8 mouse cellular contexts compared by ENCODE assay signal in genomic region chr11:119393483-119393804, GRCm38 (mm10). TPM values are rescaled to one million over a fixed set of nuclear protein-coding genes. Genes with fewer than 3 reads are reported as not detected.
DNase-seq lines count a peak whose midpoint lies in the region; ATAC-seq and TF ChIP-seq lines count a peak whose summit lies in the region.

No protein-coding gene starts in this region.

- DNase-seq in heart, adult 9 months (ENCODE audit: low spot score in 2 of 2), result no peak
- peak; percentile 35 for DNase-seq in G1E (ENCODE audit: low spot score)
- no peak for DNase-seq in midbrain, embryonic 10.5 days (ENCODE audit: low spot score)
- DNase-seq in cerebellum, postnatal 36 days, result no peak
- DNase-seq in retina, postnatal 1 day, result no peak
- DNase-seq in layer of hippocampus, adult 18-20 months (ENCODE audit: low spot score in 2 of 2), result no peak

- no peaks in the 10 kb centered on the region for H3K36me3 ChIP-seq in heart, embryonic 16.5 days (ENCODE audit: control insufficient read depth, insufficient read depth)
- H3K36me3 ChIP-seq in G1E (replicated peaks), result peaks cover 30% of the 10 kb centered on the region
- H3K36me3 ChIP-seq in forebrain, embryonic 16.5 days (ENCODE audit: control insufficient read depth, insufficient read depth), result no peaks in the 10 kb centered on the region
- no peaks in the 10 kb centered on the region for H3K36me3 ChIP-seq in midbrain, embryonic 10.5 days

- no peaks in the 10 kb centered on the region for H3K27me3 ChIP-seq in heart, embryonic 16.5 days (ENCODE audit: control insufficient read depth, insufficient read depth, low read length)
- peaks cover 25% of the 10 kb centered on the region for H3K27me3 ChIP-seq in G1E (ENCODE audit: insufficient read depth, low read length)
- H3K27me3 ChIP-seq in forebrain, embryonic 16.5 days (replicated peaks; ENCODE audit: control insufficient read depth, insufficient read depth, low read length), result peaks cover 38% of the 10 kb centered on the region
- peaks cover 93% of the 10 kb centered on the region for H3K27me3 ChIP-seq in midbrain, embryonic 10.5 days (ENCODE audit: low read depth, poor library complexity, severe bottlenecking)

- no peak for ATAC-seq in heart, embryonic 16.5 days (replicated peaks; ENCODE audit: extremely low read depth, insufficient read depth, low FRiP score)
- no peak for ATAC-seq in G1E (ENCODE audit: extremely low read depth, insufficient number of reproducible peaks, low FRiP score, poor library complexity, severe bottlenecking)
- no peak for ATAC-seq in forebrain, embryonic 16.5 days

- peaks cover 30% of the 10 kb centered on the region for H3K4me1 ChIP-seq in heart, embryonic 16.5 days (ENCODE audit: control insufficient read depth, insufficient read depth, low read length)
- peaks cover 63% of the 10 kb centered on the region for H3K4me1 ChIP-seq in G1E (ENCODE audit: insufficient read depth, low read depth, low read length)
- peaks cover 22% of the 10 kb centered on the region for H3K4me1 ChIP-seq in forebrain, embryonic 16.5 days (replicated peaks; ENCODE audit: control insufficient read depth, insufficient read depth, low read length)
- H3K4me1 ChIP-seq in midbrain, embryonic 10.5 days, result peaks cover 45% of the 10 kb centered on the region

- no peak for TF ChIP-seq CTCF in G1E (IDR thresholded peaks at IDR 0.05; ENCODE audit: low read depth, low read length)

- peak overlapping the region; percentile 98 for H3K27ac ChIP-seq in heart, embryonic 16.5 days (ENCODE audit: low read length)
- H3K27ac ChIP-seq in forebrain, embryonic 16.5 days (ENCODE audit: low read length), result no peak overlapping the region
- no peak overlapping the region for H3K27ac ChIP-seq in midbrain, embryonic 10.5 days (replicated peaks)

- WGBS in heart, embryonic 16.5 days, result 24% methylated on average over 7 of the region's 7 CpGs
- WGBS in forebrain, embryonic 16.5 days, result 29% methylated on average over 7 of the region's 7 CpGs
- WGBS in midbrain, embryonic 10.5 days, result 26% methylated on average over 7 of the region's 7 CpGs

- H3K9me3 ChIP-seq in heart, embryonic 16.5 days (replicated peaks; ENCODE audit: control insufficient read depth, low read length), result no peaks in the 10 kb centered on the region
- no peaks in the 10 kb centered on the region for H3K9me3 ChIP-seq in G1E (replicated peaks)
- no peaks in the 10 kb centered on the region for H3K9me3 ChIP-seq in forebrain, embryonic 16.5 days (ENCODE audit: control insufficient read depth, low read length)
- H3K9me3 ChIP-seq in midbrain, embryonic 10.5 days (replicated peaks), result no peaks in the 10 kb centered on the region

- H3K9ac ChIP-seq in heart, embryonic 16.5 days (ENCODE audit: low read length), result peak overlapping the region; percentile 83
- no peak overlapping the region for H3K9ac ChIP-seq in forebrain, embryonic 16.5 days (replicated peaks; ENCODE audit: low read depth, low read length)

- H3K4me3 ChIP-seq in heart, embryonic 16.5 days (ENCODE audit: low read length), result peak overlapping the region; percentile 67
- peak overlapping the region; percentile 73 for H3K4me3 ChIP-seq in G1E (ENCODE audit: low read depth, low read length)
- H3K4me3 ChIP-seq in forebrain, embryonic 16.5 days (replicated peaks; ENCODE audit: low read length), result peak overlapping the region; percentile 45
- peak overlapping the region; percentile 57 for H3K4me3 ChIP-seq in midbrain, embryonic 10.5 days

- H3K4me2 ChIP-seq in heart, embryonic 16.5 days (ENCODE audit: low read depth, low read length), result peak overlapping the region; percentile 72
- H3K4me2 ChIP-seq in forebrain, embryonic 16.5 days (ENCODE audit: low read length), result peak overlapping the region; percentile 62

RNA-seq across cellular contexts. Expression of gene Rnf213, which starts 0.5 kb away (rescaled TPM):
- 6.7 and 7.6 TPM in 2 replicates for polyA plus RNA-seq in heart, embryonic 16.5 days (2015; fragmentation: Nextera tagmentation; extraction: Ambion mirVana)
- 54.7 and 66.4 TPM in 2 replicates for total RNA-seq in G1E (2014; fragmentation: Nextera tagmentation)
- total RNA-seq in G1E (2017), result 39.7 and 46.3 TPM in 2 replicates
- polyA plus RNA-seq in G1E (2012), result 2.3 and 3.5 TPM in 2 replicates
- 1.3 TPM in 2 replicates for polyA plus RNA-seq in forebrain, embryonic 16.5 days (2015; fragmentation: Nextera tagmentation; extraction: Ambion mirVana)
- polyA plus RNA-seq in midbrain, embryonic 10.5 days (2016; fragmentation: Nextera tagmentation; extraction: Ambion mirVana), result 0.97 and 1.0 TPM in 2 replicates
- total RNA-seq in layer of hippocampus, adult 18-20 months (2021), result 1 to 10 TPM; 3.0 to 4.1 TPM

RNA-seq across cellular contexts. Expression of gene Slc26a11, which starts 38.1 kb away (rescaled TPM):
- 10.2 TPM in 2 replicates for polyA plus RNA-seq in heart, embryonic 16.5 days (2015; fragmentation: Nextera tagmentation; extraction: Ambion mirVana)
- total RNA-seq in G1E (2014; fragmentation: Nextera tagmentation) (4.9 and 8.0 TPM in 2 replicates), G1E (2017) (4.4 and 6.9 TPM in 2 replicates)
- polyA plus RNA-seq in G1E (2012), result 4.9 and 5.2 TPM in 2 replicates
- polyA plus RNA-seq in forebrain, embryonic 16.5 days (2015; fragmentation: Nextera tagmentation; extraction: Ambion mirVana), result 3.3 and 3.7 TPM in 2 replicates
- 7.1 and 7.4 TPM in 2 replicates for polyA plus RNA-seq in midbrain, embryonic 10.5 days (2016; fragmentation: Nextera tagmentation; extraction: Ambion mirVana)
- total RNA-seq in layer of hippocampus, adult 18-20 months (2021), result 1 to 10 TPM; 5.8 to 6.1 TPM

RNA-seq across cellular contexts. Expression of gene Sgsh, which starts 38.1 kb away (rescaled TPM):
- 4.7 and 6.1 TPM in 2 replicates for polyA plus RNA-seq in heart, embryonic 16.5 days (2015; fragmentation: Nextera tagmentation; extraction: Ambion mirVana)
- total RNA-seq in G1E (2014; fragmentation: Nextera tagmentation), result 14.5 and 22.4 TPM in 2 replicates
- total RNA-seq in G1E (2017), result 13.2 and 17.8 TPM in 2 replicates
- polyA plus RNA-seq in G1E (2012), result 26.5 and 26.6 TPM in 2 replicates
- 3.7 and 4.0 TPM in 2 replicates for polyA plus RNA-seq in forebrain, embryonic 16.5 days (2015; fragmentation: Nextera tagmentation; extraction: Ambion mirVana)
- 6.4 and 6.5 TPM in 2 replicates for polyA plus RNA-seq in midbrain, embryonic 10.5 days (2016; fragmentation: Nextera tagmentation; extraction: Ambion mirVana)
- 1 to 10 TPM; 5.2 to 6.1 TPM for total RNA-seq in layer of hippocampus, adult 18-20 months (2021)
